Mouse (Mus musculus): ENCODE data around the gene Farp1.

GRCm38 (mm10) chr14:121093860-121094259, 58.9 kb downstream of the Farp1 start:
- TF ChIP-seq CTCF (IDR thresholded peaks at IDR 0.05; ENCODE audit: borderline replicate concordance, insufficient read depth, low read depth, low read length) = no peak
- TF ChIP-seq POLR2A (IDR thresholded peaks at IDR 0.05; ENCODE audit: borderline replicate concordance, insufficient read depth, low read length) = no peak
